Mouse (Mus musculus): Measurements from ENCODE around the gene Prl7a2. TPM values are rescaled to one million over a fixed set of nuclear protein-coding genes. Genes with fewer than 3 reads are reported as not detected.

The Prl7a2 gene
- 0.25 TPM in 1 of 2 replicates, not detected in the other for polyA plus RNA-seq (2012; rRNA removed)

GRCm38 (mm10) chr13:27667936-27668335 is at the start of gene Prl7a2:
TSS of gene Prl7a2 (minus strand) at chr13:27668036.

GRCm38 (mm10) chr13:27716636-27717035 is 48.8 kb upstream of the Prl7a2 start, which contains the start of gene Prl7d1:
TSS of gene Prl7d1 (minus strand) at chr13:27716736.

GRCm38 (mm10) chr13:27642393-27642792 is 25.4 kb downstream of the Prl7a2 start, which contains the start of gene Prl7a1:
TSS of gene Prl7a1 (minus strand) at chr13:27642493.

GRCm38 (mm10) chr13:27610482-27610881 is 57.4 kb downstream of the Prl7a2 start, which contains the start of gene Prl7b1:
TSS of gene Prl7b1 (minus strand) at chr13:27610582.

Other genes with a start within 250 kb of the Prl7a2 start
- 0.11 TPM in 1 of 2 replicates, not detected in the other for gene Prl8a6, start 229.3 kb downstream of the Prl7a2 start, polyA plus RNA-seq (2012; rRNA removed)
- gene Prl8a8, start 154.8 kb downstream of the Prl7a2 start, polyA plus RNA-seq (2012; rRNA removed): 0.20 TPM in 1 of 2 replicates, not detected in the other
- gene Prl8a9, start 103.4 kb downstream of the Prl7a2 start, polyA plus RNA-seq (2012; rRNA removed): 0.58 TPM in 1 of 2 replicates, not detected in the other
- gene Prl8a1, start 85.9 kb downstream of the Prl7a2 start, polyA plus RNA-seq (2012; rRNA removed): not detected in 2 replicates
- gene Prl7b1, start 57.5 kb downstream of the Prl7a2 start, polyA plus RNA-seq (2012; rRNA removed): not detected in 2 replicates
- not detected in 2 replicates for gene Prl7a1, start 25.5 kb downstream of the Prl7a2 start, polyA plus RNA-seq (2012; rRNA removed)
- 0.06 TPM in 1 of 2 replicates, not detected in the other for gene Prl7d1, start 48.7 kb upstream of the Prl7a2 start, polyA plus RNA-seq (2012; rRNA removed)
- not detected in 2 replicates for gene Prl7c1, start 112.8 kb upstream of the Prl7a2 start, polyA plus RNA-seq (2012; rRNA removed)
- gene Prl2a1, start 133.6 kb upstream of the Prl7a2 start, polyA plus RNA-seq (2012; rRNA removed): not detected in 2 replicates
- gene Prl2c1, start 181.3 kb upstream of the Prl7a2 start, polyA plus RNA-seq (2012; rRNA removed): not detected in 2 replicates

All from central nervous system, embryonic 11.5 days (tissue).